Mouse (Mus musculus) ES-Bruce4 (cell line): ENCODE data around the gene Plxnd1.

Experiments
- CTCF ChIP-seq: IDR thresholded peaks from one replicate; pipeline ENCODE4 v1.8.1; 2011; ENCODE audit warnings: low read depth, low read length
- EP300 ChIP-seq: IDR thresholded peaks from 2 replicates; pipeline ENCODE4 v1.6.1; 2011; ENCODE audit warnings: low read depth, low read length; ENCODE audit not compliant: insufficient read depth
- POLR2A ChIP-seq: IDR thresholded peaks from one replicate; pipeline ENCODE4 v1.8.1; 2011; ENCODE audit warnings: low read length; ENCODE audit not compliant: insufficient read depth

DNA sequence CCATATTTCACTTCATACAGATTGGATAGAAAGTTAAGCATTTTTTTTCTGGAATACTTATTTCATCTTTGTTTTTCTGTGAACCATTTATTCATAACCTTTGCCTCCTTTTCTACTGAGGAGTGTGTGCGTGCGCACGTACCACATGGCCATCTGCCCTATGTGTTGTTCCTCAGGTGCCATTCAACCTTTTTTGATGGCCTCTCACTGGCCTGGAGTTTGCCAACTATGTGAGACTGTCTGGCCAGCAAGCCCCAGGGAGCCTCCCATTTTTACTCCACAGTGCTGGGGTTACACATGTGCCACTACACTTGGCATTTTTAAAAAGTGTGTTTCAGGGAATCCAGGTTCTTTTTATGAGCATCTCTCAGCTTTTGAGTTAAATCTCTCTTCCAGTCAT lies 21.1 kb upstream of the Plxnd1 start:
- no peak for TF ChIP-seq CTCF
- TF ChIP-seq POLR2A: no peak
- no peak for TF ChIP-seq EP300
